Mouse (Mus musculus) small intestine, adult 10 weeks (tissue): Measurements from ENCODE around the gene Ppara. TPM values are rescaled to one million over a fixed set of nuclear protein-coding genes. Genes with fewer than 3 reads are reported as not detected.

Experiments used
- polyA plus RNA-seq: library from polyadenylated mRNA; stranded (reverse); fragments of 350-450 nt; fragmentation: Illumina TruSeq; extraction: RNeasy Lipid Tissue Mini Kit (QIAGEN cat#74804); gene quantifications from one replicate; pipeline ENCODE4 v1.2.3, GENCODE M21; 2014; ENCODE audit warnings: low replicate concordance

Ppara gene
- 10.1 TPM for polyA plus RNA-seq

GRCm38 (mm10) chr15:85734571-85735033, at the start of gene Ppara:
Gene Ppara (plus strand): TSS chr15:85734983.

DNA sequence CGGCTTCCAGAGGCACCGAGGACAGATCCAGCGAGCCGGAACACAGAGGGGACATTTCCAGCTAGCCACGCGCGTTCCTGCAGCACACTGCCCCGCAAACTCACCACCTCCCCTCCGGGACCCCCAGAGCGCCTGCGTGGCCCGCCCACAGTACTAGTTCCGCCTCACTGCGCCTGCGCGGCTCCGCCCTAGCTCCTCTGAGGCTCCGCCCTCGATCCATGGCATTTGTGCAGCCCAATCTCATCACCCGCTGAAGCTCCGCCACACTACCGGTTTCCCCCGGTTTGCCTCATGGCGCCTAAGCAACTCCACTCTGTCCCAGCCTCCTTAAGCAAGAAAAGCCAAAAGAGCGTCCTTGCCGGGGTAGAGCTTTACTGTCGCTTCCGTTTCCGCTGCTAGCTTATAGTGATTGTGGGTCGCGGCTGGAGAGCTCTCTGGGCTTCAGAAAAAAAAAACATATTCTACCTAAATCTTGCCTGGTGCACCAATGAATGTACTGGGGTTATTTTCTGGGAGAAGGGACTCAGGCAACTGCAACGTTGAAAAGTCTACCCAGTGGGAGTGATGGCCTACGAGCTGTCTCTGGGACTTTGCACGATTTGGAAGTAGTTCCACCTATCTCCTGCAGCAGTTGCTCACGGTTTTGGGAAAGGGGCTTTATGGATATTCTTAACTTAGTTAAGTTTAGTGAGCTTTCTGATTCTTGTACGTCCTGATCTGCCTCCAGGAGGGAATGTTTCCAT, 76.9 kb downstream of the Ppara start, which contains the start of gene Cdpf1:
Gene Cdpf1, minus strand, starts transcription at position 163 of the 743 bp plus-strand sequence.

GRCm38 (mm10) chr15:85821203-85822010, 86.6 kb downstream of the Ppara start, which contains the start of gene Pkdrej:
Gene Pkdrej (minus strand): TSS chr15:85821734.

DNA sequence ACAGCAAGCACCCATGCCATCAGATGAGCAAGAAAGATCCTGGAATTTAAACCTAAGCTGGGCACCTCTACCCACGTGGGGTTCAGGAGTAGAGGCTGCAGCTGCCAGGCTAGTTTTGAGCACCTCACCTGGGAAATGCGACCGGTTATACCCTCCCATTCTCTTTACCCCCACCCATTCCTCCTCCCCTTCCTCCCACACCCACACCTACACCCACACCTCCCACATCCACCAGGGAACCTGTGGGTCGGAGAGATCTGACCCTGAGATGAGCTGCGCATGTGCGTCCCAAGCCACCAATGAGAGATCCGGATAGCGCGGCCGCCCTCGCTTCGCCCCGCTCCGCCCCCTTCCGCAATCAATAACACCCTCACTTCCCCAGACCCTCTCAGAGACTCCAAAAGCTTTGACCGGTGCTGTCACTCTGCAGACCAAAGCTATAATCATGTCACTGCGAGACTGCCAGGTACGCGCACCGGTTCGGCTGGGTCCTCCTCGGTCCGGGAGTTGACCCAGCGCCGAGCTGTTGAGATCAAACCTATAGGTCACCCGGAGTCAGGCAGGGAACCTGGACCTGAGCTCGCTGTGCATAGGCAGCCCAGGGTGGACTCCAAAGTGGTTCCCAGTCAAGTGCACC, 97.3 kb downstream of the Ppara start, which contains the start of gene Ttc38:
Gene Ttc38, plus strand, starts transcription at position 353 of the 637 bp plus-strand sequence.

Other genes with a start within 250 kb of the Ppara start
- not detected for gene 7530416G11Rik, start 231.8 kb upstream of the Ppara start, polyA plus RNA-seq
- gene Wnt7b, start 152.5 kb upstream of the Ppara start, polyA plus RNA-seq = not detected
- 2.0 TPM for gene Cdpf1, start 76.7 kb downstream of the Ppara start, polyA plus RNA-seq
- gene Pkdrej, start 86.8 kb downstream of the Ppara start, polyA plus RNA-seq = 0.04 TPM
- gene Ttc38, start 97.3 kb downstream of the Ppara start, polyA plus RNA-seq = 5.5 TPM
- gene Gtse1, start 124.8 kb downstream of the Ppara start, polyA plus RNA-seq = not detected
- 7.1 TPM for gene Trmu, start 144.3 kb downstream of the Ppara start, polyA plus RNA-seq